Mouse (Mus musculus): ENCODE results near the gene BC005537. TPM values are rescaled to one million over a fixed set of nuclear protein-coding genes. Genes with fewer than 3 reads are reported as not detected.
"Not testable (repeated sequence)": the region's sequence is repeated elsewhere in the genome, so short reads cannot be mapped to it uniquely, and the experiment has no call there.

BC005537 gene
- total and polyA plus RNA-seq, 2 experiments: 20.3 to 63.3 TPM

DNA sequence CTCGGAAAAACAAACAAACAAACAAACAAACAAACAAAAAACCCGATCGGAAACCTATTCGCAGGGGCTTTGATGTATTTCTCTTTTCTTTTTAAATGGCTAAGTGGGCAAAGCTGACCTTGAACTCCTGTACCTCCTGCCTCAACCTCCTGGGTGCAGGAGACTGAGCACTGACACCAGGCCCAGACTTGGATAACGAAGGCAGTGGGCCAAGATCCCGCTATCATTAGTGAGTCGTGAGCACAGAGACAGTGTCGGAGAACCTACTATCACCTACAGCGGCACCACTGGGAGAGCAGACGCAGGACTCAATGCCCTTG lies 40.4 kb upstream of the BC005537 start:
- TF ChIP-seq POLR2A (IDR thresholded peaks at IDR 0.05; ENCODE audit: extremely low read depth, insufficient read depth, low read length): no peak
- TF ChIP-seq CTCF (IDR thresholded peaks at IDR 0.05; ENCODE audit: low read depth, low read length): no peak
- WGBS: 5% methylated on average over 10 of the region's 10 CpGs
- Histone ChIP-seq H3K4me3 (ENCODE audit: insufficient read depth, low read depth, low read length) (peak overlapping the region; percentile 73), H3K27me3 (ENCODE audit: control insufficient read depth, insufficient read depth, low read length) (no peaks in the 10 kb centered on the region), H3K79me2 (ENCODE audit: control insufficient read depth, insufficient read depth, low read length) (no peaks in the 10 kb centered on the region), H3K9ac (ENCODE audit: low read depth, low read length) (peak overlapping the region; percentile 52), H3K4me1 (ENCODE audit: control insufficient read depth, insufficient read depth, low read length) (peaks cover 1% of the 10 kb centered on the region; the same call in 1 of the 2 replicates), H3K27ac (replicated peaks; ENCODE audit: insufficient read depth, low read depth, low read length) (peak overlapping the region; percentile 25), H3K36me3 (ENCODE audit: control insufficient read depth, insufficient read depth, low read length) (peaks cover 6% of the 10 kb centered on the region)
- DNase-seq (ENCODE audit: extremely low read depth, low read depth, low spot score): no peak

- DNase-seq (ENCODE audit: extremely low read depth, low read depth, low spot score): peak; percentile 81
- H3K36me3 ChIP-seq (ENCODE audit: control insufficient read depth, insufficient read depth, low read length): peaks cover 2% of the 10 kb centered on the region; the same call in 1 of the 2 replicates
- peak within 1 kb of the TSS; percentile 75 for H3K27ac ChIP-seq (replicated peaks; ENCODE audit: insufficient read depth, low read depth, low read length)
- TF ChIP-seq POLR2A (IDR thresholded peaks at IDR 0.05; ENCODE audit: extremely low read depth, insufficient read depth, low read length) (0 out of 2 replicates have a peak, but pooled peaks have one; percentile 41), CTCF (IDR thresholded peaks at IDR 0.05; ENCODE audit: low read depth, low read length) (no peak)
- peak within 1 kb of the TSS; percentile 74 for H3K9ac ChIP-seq (ENCODE audit: low read depth, low read length)
- peak within 1 kb of the TSS; percentile 73 for H3K4me3 ChIP-seq (ENCODE audit: insufficient read depth, low read depth, low read length)
- no peaks in the 10 kb centered on the region for H3K27me3 ChIP-seq (ENCODE audit: control insufficient read depth, insufficient read depth, low read length)
- WGBS: under 1% methylated on average over 79 of the region's 79 CpGs
- no peaks in the 10 kb centered on the region for H3K79me2 ChIP-seq (ENCODE audit: control insufficient read depth, insufficient read depth, low read length)
- H3K4me1 ChIP-seq (ENCODE audit: control insufficient read depth, insufficient read depth, low read length): peaks cover 1% of the 10 kb centered on the region; the same call in 1 of the 2 replicates
These were observed 39.8 kb upstream of the BC005537 start, which contains the start of gene Gmnn for GRCm38 (mm10) chr13:24761403-24762227. Gene Gmnn (minus strand): TSS chr13:24761923.

DNA sequence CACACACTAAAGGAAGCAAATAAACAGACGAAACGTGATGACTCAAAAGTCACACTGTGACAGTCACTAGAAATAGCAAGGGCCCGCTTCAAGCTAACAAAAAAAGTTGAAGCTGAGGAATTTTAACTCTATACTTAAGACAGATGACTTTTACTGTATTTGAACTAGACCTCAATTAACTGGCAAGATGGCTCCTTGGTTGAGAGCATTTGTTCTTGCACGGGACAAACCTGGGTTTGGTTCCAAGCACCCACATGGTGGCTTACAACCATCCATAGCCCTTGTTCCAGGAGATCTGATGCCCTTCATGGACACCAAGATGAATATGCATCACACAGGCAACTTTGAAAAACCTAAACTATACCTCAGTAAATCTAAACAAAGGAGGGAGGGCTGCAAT lies 39.2 kb upstream of the BC005537 start:
- Histone ChIP-seq H3K9ac (ENCODE audit: low read depth, low read length) (no peak overlapping the region), H3K4me3 (ENCODE audit: insufficient read depth, low read depth, low read length) (peak overlapping the region; percentile 73; the same call in 1 of the 2 replicates), H3K27me3 (ENCODE audit: control insufficient read depth, insufficient read depth, low read length) (no peaks in the 10 kb centered on the region), H3K4me1 (ENCODE audit: control insufficient read depth, insufficient read depth, low read length) (peaks cover 1% of the 10 kb centered on the region; the same call in 1 of the 2 replicates), H3K27ac (replicated peaks; ENCODE audit: insufficient read depth, low read depth, low read length) (no peak overlapping the region), H3K36me3 (ENCODE audit: control insufficient read depth, insufficient read depth, low read length) (no peaks in the 10 kb centered on the region), H3K79me2 (ENCODE audit: control insufficient read depth, insufficient read depth, low read length) (no peaks in the 10 kb centered on the region)
- DNase-seq (ENCODE audit: extremely low read depth, low read depth, low spot score): no peak
- WGBS: 26% methylated on average over 4 of the region's 4 CpGs
- TF ChIP-seq CTCF (IDR thresholded peaks at IDR 0.05; ENCODE audit: low read depth, low read length): no peak
- no peak for TF ChIP-seq POLR2A (IDR thresholded peaks at IDR 0.05; ENCODE audit: extremely low read depth, insufficient read depth, low read length)

- H3K9ac ChIP-seq (ENCODE audit: low read depth, low read length); H3K4me3 ChIP-seq (ENCODE audit: insufficient read depth, low read depth, low read length); H3K36me3 ChIP-seq (ENCODE audit: control insufficient read depth, insufficient read depth, low read length); H3K27me3 ChIP-seq (ENCODE audit: control insufficient read depth, insufficient read depth, low read length); H3K27ac ChIP-seq (replicated peaks; ENCODE audit: insufficient read depth, low read depth, low read length); DNase-seq (ENCODE audit: extremely low read depth, low read depth, low spot score); H3K4me1 ChIP-seq (ENCODE audit: control insufficient read depth, insufficient read depth, low read length); H3K79me2 ChIP-seq (ENCODE audit: control insufficient read depth, insufficient read depth, low read length): not testable (repeated sequence)
- WGBS: 72% methylated on average over 4 of the region's 4 CpGs
These were observed 33.6 kb upstream of the BC005537 start for GRCm38 (mm10) chr13:24767809-24768208.

GRCm38 (mm10) chr13:24771482-24771881 lies 30.0 kb upstream of the BC005537 start:
- not testable (repeated sequence) for H3K4me3 ChIP-seq (ENCODE audit: insufficient read depth, low read depth, low read length); H3K36me3 ChIP-seq (ENCODE audit: control insufficient read depth, insufficient read depth, low read length); H3K9ac ChIP-seq (ENCODE audit: low read depth, low read length); H3K4me1 ChIP-seq (ENCODE audit: control insufficient read depth, insufficient read depth, low read length); H3K27me3 ChIP-seq (ENCODE audit: control insufficient read depth, insufficient read depth, low read length); DNase-seq (ENCODE audit: extremely low read depth, low read depth, low spot score); H3K79me2 ChIP-seq (ENCODE audit: control insufficient read depth, insufficient read depth, low read length); H3K27ac ChIP-seq (replicated peaks; ENCODE audit: insufficient read depth, low read depth, low read length)
- WGBS: 94% methylated on average over 10 of the region's 10 CpGs

GRCm38 (mm10) chr13:24776146-24776844 lies 25.2 kb upstream of the BC005537 start:
- Histone ChIP-seq H3K27ac (replicated peaks; ENCODE audit: insufficient read depth, low read depth, low read length) (no peak overlapping the region), H3K9ac (ENCODE audit: low read depth, low read length) (no peak overlapping the region), H3K4me3 (ENCODE audit: insufficient read depth, low read depth, low read length) (no peak overlapping the region), H3K79me2 (ENCODE audit: control insufficient read depth, insufficient read depth, low read length) (no peaks in the 10 kb centered on the region), H3K36me3 (ENCODE audit: control insufficient read depth, insufficient read depth, low read length) (no peaks in the 10 kb centered on the region), H3K27me3 (ENCODE audit: control insufficient read depth, insufficient read depth, low read length) (no peaks in the 10 kb centered on the region), H3K4me1 (ENCODE audit: control insufficient read depth, insufficient read depth, low read length) (no peaks in the 10 kb centered on the region)
- peak; percentile 55 for DNase-seq (ENCODE audit: extremely low read depth, low read depth, low spot score)
- WGBS: 43% methylated on average over 7 of the region's 7 CpGs
- TF ChIP-seq POLR2A (IDR thresholded peaks at IDR 0.05; ENCODE audit: extremely low read depth, insufficient read depth, low read length) (no peak), CTCF (IDR thresholded peaks at IDR 0.05; ENCODE audit: low read depth, low read length) (peak; percentile 73)
